Mouse (Mus musculus): ENCODE data around the gene Mbtps1. TPM values are rescaled to one million over a fixed set of nuclear protein-coding genes. Genes with fewer than 3 reads are reported as not detected.

Gene Mbtps1
- total and polyA plus RNA-seq, 3 experiments = 40.2 to 108 (median 98.7) TPM

GRCm38 (mm10) chr8:119544606-119545005 is 13.9 kb downstream of the Mbtps1 start:
- Histone ChIP-seq H3K27me3 (ENCODE audit: insufficient read depth, low read length) (no peaks in the 10 kb centered on the region), H3K36me3 (replicated peaks) (peaks cover 96% of the 10 kb centered on the region), H3K9me3 (replicated peaks) (no peaks in the 10 kb centered on the region), H3K4me1 (ENCODE audit: insufficient read depth, low read depth, low read length) (peaks cover 5% of the 10 kb centered on the region; the same call in 1 of the 2 replicates), H3K4me3 (ENCODE audit: low read depth, low read length) (no peak overlapping the region)
- DNase-seq (ENCODE audit: low spot score) = no peak
- no peak for ATAC-seq (ENCODE audit: extremely low read depth, insufficient number of reproducible peaks, low FRiP score, poor library complexity, severe bottlenecking)
- no peak for TF ChIP-seq POLR2AphosphoS5 (IDR thresholded peaks at IDR 0.05; ENCODE audit: insufficient replicate concordance, low read depth, low read length)
- no peak for TF ChIP-seq CTCF (IDR thresholded peaks at IDR 0.05; ENCODE audit: low read depth, low read length)
- no peak for TF ChIP-seq GATA2 (IDR thresholded peaks at IDR 0.05; ENCODE audit: borderline replicate concordance, low read depth, low read length)
- no peak for TF ChIP-seq GATA1 (IDR thresholded peaks at IDR 0.05; ENCODE audit: borderline replicate concordance, low read length)
- TF ChIP-seq TAL1 (conservative IDR thresholded peaks at IDR 0.05; ENCODE audit: low read depth, low read length) = no peak

- DNase-seq (ENCODE audit: low spot score) (no peak), ATAC-seq (ENCODE audit: extremely low read depth, insufficient number of reproducible peaks, low FRiP score, poor library complexity, severe bottlenecking) (no peak)
- H3K4me3 ChIP-seq (ENCODE audit: low read depth, low read length) = no peak overlapping the region
- no peaks in the 10 kb centered on the region for H3K27me3 ChIP-seq (ENCODE audit: insufficient read depth, low read length)
- H3K4me1 ChIP-seq (ENCODE audit: insufficient read depth, low read depth, low read length) = 0 out of 2 replicates have a peak, but pooled peaks cover 2% of the 10 kb centered on the region
- no peaks in the 10 kb centered on the region for H3K9me3 ChIP-seq (replicated peaks)
- TF ChIP-seq CTCF (IDR thresholded peaks at IDR 0.05; ENCODE audit: low read depth, low read length) (no peak), GATA1 (IDR thresholded peaks at IDR 0.05; ENCODE audit: borderline replicate concordance, low read length) (no peak), GATA2 (IDR thresholded peaks at IDR 0.05; ENCODE audit: borderline replicate concordance, low read depth, low read length) (no peak), TAL1 (conservative IDR thresholded peaks at IDR 0.05; ENCODE audit: low read depth, low read length) (no peak), POLR2AphosphoS5 (IDR thresholded peaks at IDR 0.05; ENCODE audit: insufficient replicate concordance, low read depth, low read length) (no peak)
- H3K36me3 ChIP-seq (replicated peaks) = peaks cover 99% of the 10 kb centered on the region
Observed at GRCm38 (mm10) chr8:119531973-119532372, 26.6 kb downstream of the Mbtps1 start.

- ATAC-seq (ENCODE audit: extremely low read depth, insufficient number of reproducible peaks, low FRiP score, poor library complexity, severe bottlenecking) (no peak), DNase-seq (ENCODE audit: low spot score) (no peak)
- Histone ChIP-seq H3K27me3 (ENCODE audit: insufficient read depth, low read length) (no peaks in the 10 kb centered on the region), H3K4me1 (ENCODE audit: insufficient read depth, low read depth, low read length) (0 out of 2 replicates have a peak, but pooled peaks cover 2% of the 10 kb centered on the region), H3K9me3 (replicated peaks) (no peaks in the 10 kb centered on the region), H3K4me3 (ENCODE audit: low read depth, low read length) (no peak overlapping the region), H3K36me3 (replicated peaks) (peaks cover 97% of the 10 kb centered on the region)
- TF ChIP-seq CTCF (IDR thresholded peaks at IDR 0.05; ENCODE audit: low read depth, low read length) = no peak
- no peak for TF ChIP-seq GATA1 (IDR thresholded peaks at IDR 0.05; ENCODE audit: borderline replicate concordance, low read length)
- TF ChIP-seq TAL1 (conservative IDR thresholded peaks at IDR 0.05; ENCODE audit: low read depth, low read length) = no peak
- no peak for TF ChIP-seq GATA2 (IDR thresholded peaks at IDR 0.05; ENCODE audit: borderline replicate concordance, low read depth, low read length)
- TF ChIP-seq POLR2AphosphoS5 (IDR thresholded peaks at IDR 0.05; ENCODE audit: insufficient replicate concordance, low read depth, low read length) = no peak
Observed at GRCm38 (mm10) chr8:119531397-119531796, 27.1 kb downstream of the Mbtps1 start.

GRCm38 (mm10) chr8:119530937-119531336 is 27.6 kb downstream of the Mbtps1 start:
- TF ChIP-seq CTCF (IDR thresholded peaks at IDR 0.05; ENCODE audit: low read depth, low read length) (no peak), POLR2AphosphoS5 (IDR thresholded peaks at IDR 0.05; ENCODE audit: insufficient replicate concordance, low read depth, low read length) (no peak), TAL1 (conservative IDR thresholded peaks at IDR 0.05; ENCODE audit: low read depth, low read length) (no peak), GATA2 (IDR thresholded peaks at IDR 0.05; ENCODE audit: borderline replicate concordance, low read depth, low read length) (no peak), GATA1 (IDR thresholded peaks at IDR 0.05; ENCODE audit: borderline replicate concordance, low read length) (no peak)
- Histone ChIP-seq H3K36me3 (replicated peaks) (peaks cover 93% of the 10 kb centered on the region), H3K4me3 (ENCODE audit: low read depth, low read length) (no peak overlapping the region), H3K27me3 (ENCODE audit: insufficient read depth, low read length) (no peaks in the 10 kb centered on the region), H3K4me1 (ENCODE audit: insufficient read depth, low read depth, low read length) (0 out of 2 replicates have a peak, but pooled peaks cover 2% of the 10 kb centered on the region), H3K9me3 (replicated peaks) (no peaks in the 10 kb centered on the region)
- DNase-seq (ENCODE audit: low spot score) (no peak), ATAC-seq (ENCODE audit: extremely low read depth, insufficient number of reproducible peaks, low FRiP score, poor library complexity, severe bottlenecking) (no peak)

DNA sequence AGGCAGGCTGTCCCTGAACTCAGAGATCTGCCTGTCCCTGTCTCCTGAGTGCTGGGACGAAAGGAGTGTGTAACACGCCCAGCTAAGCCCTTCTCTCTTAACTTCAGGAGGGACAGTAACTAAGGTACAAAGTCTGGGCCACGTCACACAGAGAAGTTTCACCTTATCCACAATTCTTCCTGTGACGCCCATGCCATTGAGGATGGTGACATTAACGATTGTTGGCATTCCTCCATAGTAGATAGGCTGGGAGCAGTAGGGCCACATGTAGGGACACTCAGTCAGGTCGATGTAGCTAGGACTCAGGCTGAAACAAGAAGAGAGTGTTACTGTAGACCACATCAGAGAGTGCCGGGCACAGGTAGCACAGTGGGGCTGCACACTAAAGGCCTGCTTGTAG is 29.8 kb downstream of the Mbtps1 start:
- Histone ChIP-seq H3K36me3 (replicated peaks) (peaks cover 93% of the 10 kb centered on the region), H3K27me3 (ENCODE audit: insufficient read depth, low read length) (no peaks in the 10 kb centered on the region), H3K4me3 (ENCODE audit: low read depth, low read length) (no peak overlapping the region), H3K4me1 (ENCODE audit: insufficient read depth, low read depth, low read length) (0 out of 2 replicates have a peak, but pooled peaks cover 2% of the 10 kb centered on the region), H3K9me3 (replicated peaks) (no peaks in the 10 kb centered on the region)
- DNase-seq (ENCODE audit: low spot score) = no peak
- ATAC-seq (ENCODE audit: extremely low read depth, insufficient number of reproducible peaks, low FRiP score, poor library complexity, severe bottlenecking) = no peak
- TF ChIP-seq TAL1 (conservative IDR thresholded peaks at IDR 0.05; ENCODE audit: low read depth, low read length) (no peak), GATA2 (IDR thresholded peaks at IDR 0.05; ENCODE audit: borderline replicate concordance, low read depth, low read length) (no peak), GATA1 (IDR thresholded peaks at IDR 0.05; ENCODE audit: borderline replicate concordance, low read length) (no peak), POLR2AphosphoS5 (IDR thresholded peaks at IDR 0.05; ENCODE audit: insufficient replicate concordance, low read depth, low read length) (no peak), CTCF (IDR thresholded peaks at IDR 0.05; ENCODE audit: low read depth, low read length) (no peak)

- TF ChIP-seq CTCF (IDR thresholded peaks at IDR 0.05; ENCODE audit: low read depth, low read length) = 0 out of 2 replicates have a peak, but pooled peaks have one; percentile 9
- TF ChIP-seq POLR2AphosphoS5 (IDR thresholded peaks at IDR 0.05; ENCODE audit: insufficient replicate concordance, low read depth, low read length) = no peak
- TF ChIP-seq TAL1 (conservative IDR thresholded peaks at IDR 0.05; ENCODE audit: low read depth, low read length) = no peak
- TF ChIP-seq GATA2 (IDR thresholded peaks at IDR 0.05; ENCODE audit: borderline replicate concordance, low read depth, low read length) = no peak
- TF ChIP-seq GATA1 (IDR thresholded peaks at IDR 0.05; ENCODE audit: borderline replicate concordance, low read length) = no peak
- no peak overlapping the region for H3K4me3 ChIP-seq (ENCODE audit: low read depth, low read length)
Observed at GRCm38 (mm10) chr8:119520102-119520501, 38.4 kb downstream of the Mbtps1 start.

More at GRCm38 (mm10) chr8:119520102-119520501, 38.4 kb downstream of the Mbtps1 start:
- H3K36me3 ChIP-seq (replicated peaks) = peaks cover 98% of the 10 kb centered on the region
- no peaks in the 10 kb centered on the region for H3K27me3 ChIP-seq (ENCODE audit: insufficient read depth, low read length)
- no peak for ATAC-seq (ENCODE audit: extremely low read depth, insufficient number of reproducible peaks, low FRiP score, poor library complexity, severe bottlenecking)
- DNase-seq (ENCODE audit: low spot score) = no peak
- no peaks in the 10 kb centered on the region for H3K9me3 ChIP-seq (replicated peaks)
- H3K4me1 ChIP-seq (ENCODE audit: insufficient read depth, low read depth, low read length) = peaks cover 16% of the 10 kb centered on the region
